ENCODE assay signal across 13 mouse cellular contexts in genomic region chr13:56352839-56353605, GRCm38 (mm10). TPM values are rescaled to one million over a fixed set of nuclear protein-coding genes. Genes with fewer than 3 reads are reported as not detected.
DNase-seq lines count a peak whose midpoint lies in the region; ATAC-seq and TF ChIP-seq lines count a peak whose summit lies in the region.
"Had no signal": no experiment of that assay in that cellular context is flagged by ENCODE, and none has a peak within 500 bp of the region (broad histone marks: within the 10 kb centered on the region; RNA-seq: fewer than 3 reads in every experiment).

No protein-coding gene starts in this region.

- ATAC-seq in heart, embryonic 12.5 days (ENCODE audit: insufficient number of reproducible peaks, low FRiP score), result no peak
- peak; percentile 68; the same call in 1 of the 2 replicates for ATAC-seq in kidney, postnatal 0 days (replicated peaks; ENCODE audit: low FRiP score, low read depth)
- no peak for ATAC-seq in forebrain, embryonic 13.5 days

- H3K27ac ChIP-seq in heart, embryonic 12.5 days (ENCODE audit: poor library complexity, severe bottlenecking), result no peak overlapping the region
- H3K27ac ChIP-seq in kidney, postnatal 0 days, result no peak overlapping the region
- H3K27ac ChIP-seq in forebrain, embryonic 13.5 days, result no peak overlapping the region
- H3K27ac ChIP-seq: forebrain, embryonic 12.5 days; heart, embryonic 13.5 days had no signal

- H3K27me3 ChIP-seq in heart, embryonic 12.5 days (replicated peaks), result peaks cover 3% of the 10 kb centered on the region; the same call in 1 of the 2 replicates
- H3K27me3 ChIP-seq in kidney, postnatal 0 days (ENCODE audit: insufficient read depth, low read length), result no peaks in the 10 kb centered on the region
- no peaks in the 10 kb centered on the region for H3K27me3 ChIP-seq in forebrain, embryonic 13.5 days

- H3K36me3 ChIP-seq in heart, embryonic 12.5 days, result no peaks in the 10 kb centered on the region
- H3K36me3 ChIP-seq in kidney, postnatal 0 days (ENCODE audit: insufficient read depth, low read length), result no peaks in the 10 kb centered on the region
- H3K36me3 ChIP-seq in forebrain, embryonic 13.5 days (ENCODE audit: poor library complexity, severe bottlenecking), result no peaks in the 10 kb centered on the region
- H3K36me3 ChIP-seq: forebrain, embryonic 12.5 days; heart, embryonic 13.5 days had no signal

- no peaks in the 10 kb centered on the region for H3K4me1 ChIP-seq in heart, embryonic 12.5 days (replicated peaks)
- no peaks in the 10 kb centered on the region for H3K4me1 ChIP-seq in kidney, postnatal 0 days (replicated peaks; ENCODE audit: insufficient read depth, low read length)
- no peaks in the 10 kb centered on the region for H3K4me1 ChIP-seq in forebrain, embryonic 13.5 days
- H3K4me1 ChIP-seq: forebrain, embryonic 12.5 days had no signal

- peak; percentile 24 to 72 for DNase-seq in heart, adult 18-20 months
- DNase-seq in adrenal gland, postnatal 14 days, result peak; percentile 55
- DNase-seq in kidney, postnatal 0 days (ENCODE audit: low spot score), result peak; percentile 67
- DNase-seq in lung, postnatal 10 days, result peak; percentile 71
- no peak for DNase-seq in frontal cortex, postnatal 14 days (ENCODE audit: low spot score in 2 of 2)
- DNase-seq in thymus, adult 18-20 months, result no peak
- DNase-seq: embryo, embryonic 11 days had no signal

- no peak overlapping the region for H3K9ac ChIP-seq in heart, embryonic 12.5 days
- no peak overlapping the region for H3K9ac ChIP-seq in kidney, postnatal 0 days (ENCODE audit: low read depth, low read length)
- H3K9ac ChIP-seq in forebrain, embryonic 13.5 days, result no peak overlapping the region
- H3K9ac ChIP-seq: forebrain, embryonic 12.5 days; heart, embryonic 13.5 days had no signal

- H3K4me3 ChIP-seq in heart, embryonic 12.5 days, result no peak overlapping the region
- H3K4me3 ChIP-seq in kidney, postnatal 0 days (replicated peaks; ENCODE audit: low read depth, low read length), result no peak overlapping the region
- H3K4me3 ChIP-seq in forebrain, embryonic 13.5 days, result no peak overlapping the region
- H3K4me3 ChIP-seq: forebrain, embryonic 12.5 days; heart, embryonic 13.5 days had no signal

- H3K4me2 ChIP-seq in heart, embryonic 12.5 days, result no peak overlapping the region
- H3K4me2 ChIP-seq in kidney, postnatal 0 days (ENCODE audit: low read length), result no peak overlapping the region
- no peak overlapping the region for H3K4me2 ChIP-seq in forebrain, embryonic 13.5 days
- H3K4me2 ChIP-seq: forebrain, embryonic 12.5 days; heart, embryonic 13.5 days had no signal

- no peaks in the 10 kb centered on the region for H3K9me3 ChIP-seq in heart, embryonic 12.5 days (replicated peaks)
- no peaks in the 10 kb centered on the region for H3K9me3 ChIP-seq in kidney, postnatal 0 days (replicated peaks; ENCODE audit: low read length)
- no peaks in the 10 kb centered on the region for H3K9me3 ChIP-seq in forebrain, embryonic 13.5 days (replicated peaks)
- H3K9me3 ChIP-seq: forebrain, embryonic 12.5 days; heart, embryonic 13.5 days had no signal

- TF ChIP-seq CTCF in kidney, postnatal 0 days (IDR thresholded peaks at IDR 0.05; ENCODE audit: low read depth), result no peak

- 82% methylated on average over 12 of the region's 12 CpGs for WGBS in heart, embryonic 12.5 days
- 76% methylated on average over 12 of the region's 12 CpGs for WGBS in kidney, postnatal 0 days
- 92% methylated on average over 12 of the region's 12 CpGs for WGBS in forebrain, embryonic 13.5 days

RNA-seq across cellular contexts. Expression of gene Cxcl14, which starts 56.7 kb away (rescaled TPM):
- total RNA-seq in heart, adult 18-20 months (2021), result 1 to 10 TPM; 7.0 to 7.9 TPM
- 1.4 and 1.6 TPM in 2 replicates for polyA plus RNA-seq in heart, embryonic 12.5 days (2016; fragmentation: Nextera tagmentation; extraction: Ambion mirVana)
- 23.9 and 27.3 TPM in 2 replicates for total RNA-seq in adrenal gland, postnatal 14 days (2021)
- polyA plus RNA-seq in kidney, postnatal 0 days (2015; fragmentation: Nextera tagmentation; extraction: Ambion mirVana), result 76.4 and 88.1 TPM in 2 replicates
- 6.6 and 11.3 TPM in 2 replicates for polyA plus RNA-seq in forebrain, embryonic 13.5 days (2015; fragmentation: Nextera tagmentation; extraction: Ambion mirVana)
- total RNA-seq: CH12.LX; megakaryocyte-erythroid progenitor cell, adult 5-6 weeks had no signal

Comparison
In these comparisons a context has a peak if more than half of its experiments do, and no peak if none do; other contexts are left out.
1. DNase-seq: peak in heart, adult 18-20 months (2 of 2), adrenal gland, postnatal 14 days (single experiment), kidney, postnatal 0 days (single experiment) and lung, postnatal 10 days (single experiment); none in frontal cortex, postnatal 14 days (0 of 2) and thymus, adult 18-20 months (0 of 2).